1 mouse cellular context compared by ENCODE assay signal in genomic region chr17:24937266-24937665, GRCm38 (mm10).
TF ChIP-seq lines count a peak whose summit lies in the region.

No protein-coding gene starts in this region.

TF ChIP-seq in CH12.LX, 34 proteins besides CTCF, POLR2A, EP300 and RAD21 (continued from another document):
- TF ChIP-seq PAX5 (IDR thresholded peaks at IDR 0.05; ENCODE audit: low read length) (no peak), HCFC1 (IDR thresholded peaks at IDR 0.05; ENCODE audit: low read depth, low read length) (no peak), ZMIZ1 (IDR thresholded peaks at IDR 0.05; ENCODE audit: low read depth, low read length) (no peak)
